Mouse (Mus musculus) C2C12 (cell line): ENCODE measurements around the gene Thsd7a. TPM values are rescaled to one million over a fixed set of nuclear protein-coding genes. Genes with fewer than 3 reads are reported as not detected.

ENCODE experiments used
- H3K27me3 ChIP-seq: one replicate; pipeline ENCODE4 v1.6.1; 2011; ENCODE audit not compliant: control insufficient read depth, insufficient read depth, insufficient read length
- H3K36me3 ChIP-seq: one replicate; pipeline ENCODE4 v1.6.1; 2011; ENCODE audit not compliant: control insufficient read depth, insufficient read depth
- H3K4me3 ChIP-seq: one replicate; pipeline ENCODE4 v1.5.1; 2011; ENCODE audit warnings: mild to moderate bottlenecking, control low read depth; ENCODE audit not compliant: poor library complexity, insufficient read depth, severe bottlenecking
- H3K79me2 ChIP-seq: one replicate; pipeline ENCODE4 v1.6.1; 2011; ENCODE audit not compliant: control insufficient read depth, insufficient read depth
- H3K79me3 ChIP-seq: one replicate; pipeline ENCODE4 v1.6.1; 2011; ENCODE audit warnings: low read depth, control low read depth
- H3ac ChIP-seq: one replicate; pipeline ENCODE3; 2011; ENCODE audit warnings: low read depth; ENCODE audit not compliant: control insufficient read depth, insufficient read length
- CEBPB ChIP-seq: IDR thresholded peaks from one replicate; pipeline ENCODE4 v1.6.1; 2011; ENCODE audit warnings: low read depth, mild to moderate bottlenecking, control low read depth, moderate library complexity
- CTCF ChIP-seq: IDR thresholded peaks from one replicate; pipeline ENCODE4 v1.5.1; 2011; ENCODE audit not compliant: control insufficient read depth, insufficient read depth, insufficient read length
- FOSL1 ChIP-seq: IDR thresholded peaks from one replicate; pipeline ENCODE4 v1.8.0; 2011; ENCODE audit warnings: mild to moderate bottlenecking, low read length; ENCODE audit not compliant: poor library complexity, insufficient read depth, severe bottlenecking
- MAX ChIP-seq: IDR thresholded peaks from one replicate; pipeline ENCODE4 v1.6.1; 2011; ENCODE audit warnings: mild to moderate bottlenecking, control low read depth
- MYOD1 ChIP-seq: IDR thresholded peaks from one replicate; pipeline ENCODE4 v1.6.1; 2011; ENCODE audit warnings: low read depth; ENCODE audit not compliant: control insufficient read depth, insufficient read length
- MYOG ChIP-seq: IDR thresholded peaks from one replicate; pipeline ENCODE4 v1.6.1; 2011; ENCODE audit not compliant: control insufficient read depth, insufficient read length; ENCODE audit errors: extremely low read depth
- USF1 ChIP-seq: IDR thresholded peaks from one replicate; pipeline ENCODE4 v1.6.1; 2011; ENCODE audit warnings: low read depth, mild to moderate bottlenecking, control low read depth, moderate library complexity
- polyA plus RNA-seq: library from polyadenylated mRNA; unstranded; fragments of >200 nt; fragmentation: generic; extraction: Trizol; gene quantifications from one replicate; pipeline ENCODE4 v1.2.1, GENCODE M21; 2012; ENCODE audit warnings: missing spikeins

Thsd7a gene
- polyA plus RNA-seq, 1 experiment = 4.2 TPM

GRCm38 (mm10) chr6:12765191-12765590 is 16.0 kb upstream of the Thsd7a start:
- Histone ChIP-seq H3K79me3 (no peaks in the 10 kb centered on the region), H3ac (no peak overlapping the region), H3K4me3 (no peak overlapping the region), H3K36me3 (no peaks in the 10 kb centered on the region), H3K79me2 (no peaks in the 10 kb centered on the region), H3K27me3 (no peaks in the 10 kb centered on the region)
- no peak for TF ChIP-seq MYOD1
- no peak for TF ChIP-seq USF1
- TF ChIP-seq FOSL1 = no peak
- no peak for TF ChIP-seq MYOG

GRCm38 (mm10) chr6:12764606-12765005 is 15.4 kb upstream of the Thsd7a start:
- TF ChIP-seq CTCF (no peak), MYOG (no peak), USF1 (no peak), CEBPB (no peak), FOSL1 (no peak)
- no peaks in the 10 kb centered on the region for H3K27me3 ChIP-seq
- no peaks in the 10 kb centered on the region for H3K36me3 ChIP-seq
- H3ac ChIP-seq = no peak overlapping the region
- no peaks in the 10 kb centered on the region for H3K79me2 ChIP-seq
- H3K79me3 ChIP-seq = no peaks in the 10 kb centered on the region
- no peak overlapping the region for H3K4me3 ChIP-seq

- H3K36me3 ChIP-seq = no peaks in the 10 kb centered on the region
- H3K79me2 ChIP-seq = no peaks in the 10 kb centered on the region
- no peaks in the 10 kb centered on the region for H3K27me3 ChIP-seq
- H3K4me3 ChIP-seq = no peak overlapping the region
- TF ChIP-seq MYOD1 = no peak
- no peak for TF ChIP-seq CTCF
- no peak for TF ChIP-seq CEBPB
- TF ChIP-seq MAX = no peak
- no peak for TF ChIP-seq USF1
- no peak for TF ChIP-seq FOSL1
- no peak for TF ChIP-seq MYOG
- H3ac ChIP-seq = no peak overlapping the region
- no peaks in the 10 kb centered on the region for H3K79me3 ChIP-seq
Observed at GRCm38 (mm10) chr6:12763816-12764215, 14.6 kb upstream of the Thsd7a start.

- no peaks in the 10 kb centered on the region for H3K36me3 ChIP-seq
- no peaks in the 10 kb centered on the region for H3K79me3 ChIP-seq
- no peaks in the 10 kb centered on the region for H3K79me2 ChIP-seq
- no peak overlapping the region for H3ac ChIP-seq
- no peak for TF ChIP-seq MYOD1
- TF ChIP-seq MYOG = no peak
- H3K27me3 ChIP-seq = no peaks in the 10 kb centered on the region
- H3K4me3 ChIP-seq = no peak overlapping the region
Observed at GRCm38 (mm10) chr6:12759328-12760193, 10.4 kb upstream of the Thsd7a start.

GRCm38 (mm10) chr6:12752297-12752696 is 3.1 kb upstream of the Thsd7a start:
- no peaks in the 10 kb centered on the region for H3K36me3 ChIP-seq
- TF ChIP-seq MAX = no peak
- no peak for TF ChIP-seq MYOG
- no peak overlapping the region for H3K4me3 ChIP-seq
- H3ac ChIP-seq = no peak overlapping the region
- H3K79me2 ChIP-seq = no peaks in the 10 kb centered on the region
- H3K27me3 ChIP-seq = no peaks in the 10 kb centered on the region
- H3K79me3 ChIP-seq = no peaks in the 10 kb centered on the region

GRCm38 (mm10) chr6:12750441-12750840 is 1.2 kb upstream of the Thsd7a start:
- Histone ChIP-seq H3K79me2 (no peaks in the 10 kb centered on the region), H3ac (no peak overlapping the region), H3K36me3 (no peaks in the 10 kb centered on the region), H3K79me3 (no peaks in the 10 kb centered on the region), H3K27me3 (no peaks in the 10 kb centered on the region), H3K4me3 (no peak overlapping the region)
- TF ChIP-seq MYOG = no peak
